Mouse (Mus musculus): ENCODE results near the gene H2-Ke6. TPM values are rescaled to one million over a fixed set of nuclear protein-coding genes. Genes with fewer than 3 reads are reported as not detected.

H2-Ke6 gene
- polyA plus RNA-seq (2015; fragmentation: Illumina TruSeq; extraction: RNeasy Lipid Tissue Mini Kit (QIAGEN cat#74804); ENCODE audit: low read depth, low replicate concordance): 71.2 TPM

GRCm38 (mm10) chr17:34027656-34028223 is at the start of gene H2-Ke6:
TSS of gene H2-Ke6 (minus strand) at chr17:34028060.

GRCm38 (mm10) chr17:34038878-34039561 is 11.2 kb upstream of the H2-Ke6 start, which contains the start of gene Col11a2:
TSS of gene Col11a2 (plus strand) at chr17:34039437.

GRCm38 (mm10) chr17:34031465-34032173 is 3.8 kb upstream of the H2-Ke6 start, which contains the start of the genes Slc39a7 and Rxrb:
TSS of gene Slc39a7 (minus strand) at chr17:34031682.
TSS of gene Rxrb (plus strand) at chr17:34031812.

GRCm38 (mm10) chr17:34024317-34024821 is 3.5 kb downstream of the H2-Ke6 start, which contains the start of gene Ring1:
TSS of gene Ring1 (minus strand) at chr17:34024680.

GRCm38 (mm10) chr17:34000150-34000537 is 27.7 kb downstream of the H2-Ke6 start, which contains the start of gene H2-K1:
TSS of gene H2-K1 (minus strand) at chr17:34000347.

Other genes starting within 250 kb of the H2-Ke6 start
- gene Angptl4, start 246.2 kb downstream of the H2-Ke6 start, polyA plus RNA-seq (2015; fragmentation: Illumina TruSeq; extraction: RNeasy Lipid Tissue Mini Kit (QIAGEN cat#74804); ENCODE audit: low read depth, low replicate concordance): 4.1 TPM
- gene Kank3, start 217.5 kb downstream of the H2-Ke6 start, polyA plus RNA-seq (2015; fragmentation: Illumina TruSeq; extraction: RNeasy Lipid Tissue Mini Kit (QIAGEN cat#74804); ENCODE audit: low read depth, low replicate concordance): 37.8 TPM
- gene Rps28, start 203.5 kb downstream of the H2-Ke6 start, polyA plus RNA-seq (2015; fragmentation: Illumina TruSeq; extraction: RNeasy Lipid Tissue Mini Kit (QIAGEN cat#74804); ENCODE audit: low read depth, low replicate concordance): 822 TPM
- gene Ndufa7, start 203.5 kb downstream of the H2-Ke6 start, polyA plus RNA-seq (2015; fragmentation: Illumina TruSeq; extraction: RNeasy Lipid Tissue Mini Kit (QIAGEN cat#74804); ENCODE audit: low read depth, low replicate concordance): 455 TPM
- gene Cd320, start 185.0 kb downstream of the H2-Ke6 start, polyA plus RNA-seq (2015; fragmentation: Illumina TruSeq; extraction: RNeasy Lipid Tissue Mini Kit (QIAGEN cat#74804); ENCODE audit: low read depth, low replicate concordance): 25.9 TPM
- not detected for gene Gm7029, start 154.2 kb downstream of the H2-Ke6 start, polyA plus RNA-seq (2015; fragmentation: Illumina TruSeq; extraction: RNeasy Lipid Tissue Mini Kit (QIAGEN cat#74804); ENCODE audit: low read depth, low replicate concordance)
- 1.2 TPM for gene Kifc1, start 137.4 kb downstream of the H2-Ke6 start, polyA plus RNA-seq (2015; fragmentation: Illumina TruSeq; extraction: RNeasy Lipid Tissue Mini Kit (QIAGEN cat#74804); ENCODE audit: low read depth, low replicate concordance)
- gene Platr17, start 122.9 kb downstream of the H2-Ke6 start, polyA plus RNA-seq (2015; fragmentation: Illumina TruSeq; extraction: RNeasy Lipid Tissue Mini Kit (QIAGEN cat#74804); ENCODE audit: low read depth, low replicate concordance): 1.1 TPM
- 20.5 TPM for gene Daxx, start 118.6 kb downstream of the H2-Ke6 start, polyA plus RNA-seq (2015; fragmentation: Illumina TruSeq; extraction: RNeasy Lipid Tissue Mini Kit (QIAGEN cat#74804); ENCODE audit: low read depth, low replicate concordance)
- gene Tapbp, start 112.2 kb downstream of the H2-Ke6 start, polyA plus RNA-seq (2015; fragmentation: Illumina TruSeq; extraction: RNeasy Lipid Tissue Mini Kit (QIAGEN cat#74804); ENCODE audit: low read depth, low replicate concordance): 19.5 TPM
- 25.3 TPM for gene Zbtb22, start 112.2 kb downstream of the H2-Ke6 start, polyA plus RNA-seq (2015; fragmentation: Illumina TruSeq; extraction: RNeasy Lipid Tissue Mini Kit (QIAGEN cat#74804); ENCODE audit: low read depth, low replicate concordance)
- gene Rgl2, start 98.5 kb downstream of the H2-Ke6 start, polyA plus RNA-seq (2015; fragmentation: Illumina TruSeq; extraction: RNeasy Lipid Tissue Mini Kit (QIAGEN cat#74804); ENCODE audit: low read depth, low replicate concordance): 73.9 TPM
- gene Pfdn6, start 87.7 kb downstream of the H2-Ke6 start, polyA plus RNA-seq (2015; fragmentation: Illumina TruSeq; extraction: RNeasy Lipid Tissue Mini Kit (QIAGEN cat#74804); ENCODE audit: low read depth, low replicate concordance): 145 TPM
- 10.6 TPM for gene Wdr46, start 87.4 kb downstream of the H2-Ke6 start, polyA plus RNA-seq (2015; fragmentation: Illumina TruSeq; extraction: RNeasy Lipid Tissue Mini Kit (QIAGEN cat#74804); ENCODE audit: low read depth, low replicate concordance)
- 6.7 TPM for gene B3galt4, start 76.6 kb downstream of the H2-Ke6 start, polyA plus RNA-seq (2015; fragmentation: Illumina TruSeq; extraction: RNeasy Lipid Tissue Mini Kit (QIAGEN cat#74804); ENCODE audit: low read depth, low replicate concordance)
- 65.0 TPM for gene Vps52, start 72.2 kb downstream of the H2-Ke6 start, polyA plus RNA-seq (2015; fragmentation: Illumina TruSeq; extraction: RNeasy Lipid Tissue Mini Kit (QIAGEN cat#74804); ENCODE audit: low read depth, low replicate concordance)
- gene Rps18, start 72.1 kb downstream of the H2-Ke6 start, polyA plus RNA-seq (2015; fragmentation: Illumina TruSeq; extraction: RNeasy Lipid Tissue Mini Kit (QIAGEN cat#74804); ENCODE audit: low read depth, low replicate concordance): 1,085 TPM
- 54.0 TPM for gene H2-K1, start 27.7 kb downstream of the H2-Ke6 start, polyA plus RNA-seq (2015; fragmentation: Illumina TruSeq; extraction: RNeasy Lipid Tissue Mini Kit (QIAGEN cat#74804); ENCODE audit: low read depth, low replicate concordance)
- gene Ring1, start 3.4 kb downstream of the H2-Ke6 start, polyA plus RNA-seq (2015; fragmentation: Illumina TruSeq; extraction: RNeasy Lipid Tissue Mini Kit (QIAGEN cat#74804); ENCODE audit: low read depth, low replicate concordance): 43.2 TPM
- gene Slc39a7, start 3.6 kb upstream of the H2-Ke6 start, polyA plus RNA-seq (2015; fragmentation: Illumina TruSeq; extraction: RNeasy Lipid Tissue Mini Kit (QIAGEN cat#74804); ENCODE audit: low read depth, low replicate concordance): 90.9 TPM
- gene Rxrb, start 3.8 kb upstream of the H2-Ke6 start, polyA plus RNA-seq (2015; fragmentation: Illumina TruSeq; extraction: RNeasy Lipid Tissue Mini Kit (QIAGEN cat#74804); ENCODE audit: low read depth, low replicate concordance): 71.9 TPM
- gene Col11a2, start 11.4 kb upstream of the H2-Ke6 start, polyA plus RNA-seq (2015; fragmentation: Illumina TruSeq; extraction: RNeasy Lipid Tissue Mini Kit (QIAGEN cat#74804); ENCODE audit: low read depth, low replicate concordance): 8.4 TPM
- 1.2 TPM for gene H2-Oa, start 64.3 kb upstream of the H2-Ke6 start, polyA plus RNA-seq (2015; fragmentation: Illumina TruSeq; extraction: RNeasy Lipid Tissue Mini Kit (QIAGEN cat#74804); ENCODE audit: low read depth, low replicate concordance)
- gene H2-DMa, start 91.5 kb upstream of the H2-Ke6 start, polyA plus RNA-seq (2015; fragmentation: Illumina TruSeq; extraction: RNeasy Lipid Tissue Mini Kit (QIAGEN cat#74804); ENCODE audit: low read depth, low replicate concordance): 15.6 TPM
- gene Brd2, start 94.6 kb upstream of the H2-Ke6 start, polyA plus RNA-seq (2015; fragmentation: Illumina TruSeq; extraction: RNeasy Lipid Tissue Mini Kit (QIAGEN cat#74804); ENCODE audit: low read depth, low replicate concordance): 127 TPM
- gene H2-DMb2, start 115.2 kb upstream of the H2-Ke6 start, polyA plus RNA-seq (2015; fragmentation: Illumina TruSeq; extraction: RNeasy Lipid Tissue Mini Kit (QIAGEN cat#74804); ENCODE audit: low read depth, low replicate concordance): 0.57 TPM
- gene H2-DMb1, start 125.0 kb upstream of the H2-Ke6 start, polyA plus RNA-seq (2015; fragmentation: Illumina TruSeq; extraction: RNeasy Lipid Tissue Mini Kit (QIAGEN cat#74804); ENCODE audit: low read depth, low replicate concordance): 2.6 TPM
- gene Tap1, start 159.5 kb upstream of the H2-Ke6 start, polyA plus RNA-seq (2015; fragmentation: Illumina TruSeq; extraction: RNeasy Lipid Tissue Mini Kit (QIAGEN cat#74804); ENCODE audit: low read depth, low replicate concordance): 2.1 TPM
- gene Psmb9, start 159.7 kb upstream of the H2-Ke6 start, polyA plus RNA-seq (2015; fragmentation: Illumina TruSeq; extraction: RNeasy Lipid Tissue Mini Kit (QIAGEN cat#74804); ENCODE audit: low read depth, low replicate concordance): 3.4 TPM
- 7.5 TPM for gene Psmb8, start 169.7 kb upstream of the H2-Ke6 start, polyA plus RNA-seq (2015; fragmentation: Illumina TruSeq; extraction: RNeasy Lipid Tissue Mini Kit (QIAGEN cat#74804); ENCODE audit: low read depth, low replicate concordance)
- 5.0 TPM for gene Tap2, start 175.5 kb upstream of the H2-Ke6 start, polyA plus RNA-seq (2015; fragmentation: Illumina TruSeq; extraction: RNeasy Lipid Tissue Mini Kit (QIAGEN cat#74804); ENCODE audit: low read depth, low replicate concordance)
- gene H2-Ob, start 210.8 kb upstream of the H2-Ke6 start, polyA plus RNA-seq (2015; fragmentation: Illumina TruSeq; extraction: RNeasy Lipid Tissue Mini Kit (QIAGEN cat#74804); ENCODE audit: low read depth, low replicate concordance): 1.2 TPM
- 3.8 TPM for gene H2-Ab1, start 229.6 kb upstream of the H2-Ke6 start, polyA plus RNA-seq (2015; fragmentation: Illumina TruSeq; extraction: RNeasy Lipid Tissue Mini Kit (QIAGEN cat#74804); ENCODE audit: low read depth, low replicate concordance)

Data from brain, adult 10 weeks (tissue).